Mouse (Mus musculus) CD4-positive, CD25-positive, alpha-beta regulatory T cell, adult 2 months (primary cell): ENCODE measurements at regions not wholly inside any gene's neighbourhood (a gene's known extent, or its start where the extent isn't known, plus 50 kb on each side); places are given as distances from the start of the nearest gene placed in this dataset.
"Not testable (repeated sequence)": the region's sequence is repeated elsewhere in the genome, so short reads cannot be mapped to it uniquely, and the experiment has no call there.

Experiments used
- DNase-seq: peaks from one replicate; pipeline ENCODE4 v3.0.0-alpha.2; 2012; ENCODE audit warnings: low read depth, low spot score

DNA sequence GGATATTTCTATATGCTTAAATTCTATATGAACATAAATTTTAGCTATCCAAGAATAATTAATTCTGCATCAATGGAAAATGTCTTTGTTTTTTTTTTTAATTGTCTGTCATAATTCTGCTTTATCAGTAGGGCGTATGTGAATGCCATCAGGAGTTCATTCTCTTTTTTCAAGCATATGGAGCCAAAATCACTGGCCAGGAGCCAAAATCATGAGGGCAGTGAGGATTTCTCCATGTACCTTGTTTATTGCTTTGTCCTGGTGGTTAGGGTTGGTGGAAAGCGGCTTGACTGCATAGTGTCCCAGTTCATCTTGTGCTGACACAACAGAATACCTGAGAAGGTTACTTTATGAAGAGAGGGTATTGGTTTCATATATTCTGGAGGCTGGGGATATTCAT lies 243.9 kb downstream of the AI429214 start:
- no peak for DNase-seq

DNA sequence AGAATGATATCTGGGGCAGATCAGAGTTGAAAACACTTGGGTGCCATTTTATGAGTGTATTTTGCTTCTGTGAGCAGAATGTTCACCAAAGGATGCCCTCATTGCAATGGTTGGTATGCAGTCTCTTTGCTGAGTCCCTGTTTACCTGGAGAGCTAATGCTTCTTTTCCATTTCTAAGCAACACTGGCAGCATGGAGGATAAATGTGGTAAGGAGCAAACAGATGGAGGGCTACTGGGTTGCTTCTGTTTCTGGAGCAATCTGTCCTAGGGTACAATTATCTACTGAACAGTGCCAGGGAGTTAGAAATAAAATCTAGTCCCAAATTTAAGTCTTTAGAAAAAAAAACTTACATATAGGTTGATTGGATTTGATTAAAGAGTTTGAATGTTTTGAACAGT lies 245.9 kb downstream of the AI429214 start:
- DNase-seq: no peak

DNA sequence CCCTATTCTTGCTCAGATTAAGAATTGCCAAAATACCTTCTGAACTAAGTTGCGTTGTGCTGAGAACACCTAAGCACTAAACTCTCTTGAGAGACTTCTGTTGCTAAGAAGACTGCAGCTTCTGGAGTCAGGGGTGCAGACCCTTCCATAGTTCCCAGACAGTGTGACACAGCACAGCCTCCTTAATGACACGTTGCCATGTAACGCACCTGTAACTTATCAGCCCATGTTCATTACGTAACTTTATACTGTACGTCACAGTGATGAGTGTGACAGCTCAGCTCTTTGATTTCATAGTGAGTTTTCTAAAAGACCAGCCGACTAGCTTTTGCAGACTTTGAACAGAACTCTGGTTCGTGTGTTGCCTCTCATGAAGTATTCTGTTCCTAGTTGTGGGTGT lies 257.8 kb downstream of the AI429214 start:
- DNase-seq: not testable (repeated sequence)

DNA sequence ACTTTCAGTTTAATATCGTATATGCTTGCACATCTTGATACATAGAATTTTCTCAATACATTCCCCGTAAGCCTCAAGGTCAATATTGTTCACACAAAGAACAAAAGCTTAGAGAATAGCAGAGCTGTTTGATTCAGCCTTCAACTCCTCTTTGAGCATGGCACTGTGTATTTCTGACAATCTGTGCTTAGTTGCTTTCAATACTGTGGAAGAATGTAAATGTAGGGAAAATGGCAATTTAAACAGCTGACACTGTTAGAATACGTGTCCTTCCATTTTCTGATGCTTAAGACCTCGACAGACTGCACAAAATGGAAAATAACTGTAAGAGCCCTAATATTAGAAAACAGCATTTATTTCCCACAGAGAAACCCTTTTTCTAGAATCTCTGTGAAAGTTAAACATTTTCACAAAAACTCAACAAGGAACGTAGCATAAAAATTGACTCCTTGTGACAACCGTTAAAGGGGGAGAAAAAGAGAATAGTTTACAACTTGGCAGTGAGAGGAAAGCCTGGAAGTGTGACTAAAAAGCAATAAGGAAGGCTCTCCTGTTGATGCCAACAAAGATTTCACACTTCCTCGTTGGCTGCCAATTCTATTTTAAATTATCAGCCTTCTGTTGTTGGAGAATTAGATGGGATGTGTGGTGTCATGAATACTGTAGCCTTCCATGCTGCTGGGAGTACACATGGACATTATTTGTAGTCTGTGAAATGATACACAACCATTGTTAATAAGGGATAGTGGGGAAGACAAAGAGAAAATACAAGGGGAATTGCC lies 297.9 kb downstream of the AI429214 start:
- DNase-seq: no peak
